Mouse (Mus musculus): ENCODE measurements around the gene Fmo1.

Fmo1 gene

DNA sequence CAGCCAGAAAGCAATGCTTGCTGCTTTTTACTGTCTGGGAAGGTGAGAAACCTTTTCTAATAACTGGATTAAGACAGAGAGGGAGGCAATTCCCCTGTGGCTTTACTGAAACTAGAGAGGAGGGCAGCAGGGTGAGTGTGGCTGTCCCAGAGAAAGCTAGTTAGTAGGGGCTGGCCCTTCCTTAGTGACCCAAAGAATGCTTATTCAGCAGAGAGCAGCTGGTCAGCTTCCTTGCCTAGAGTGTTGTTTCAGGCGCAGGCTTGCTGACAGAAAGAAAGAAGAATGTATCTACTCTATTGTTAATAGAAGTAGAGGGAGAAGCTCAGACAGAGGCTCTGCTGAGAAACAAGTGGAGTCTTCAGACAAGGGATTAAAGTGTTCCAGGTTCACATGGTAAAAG, 4.1 kb downstream of the Fmo1 start:
- DNase-seq (ENCODE audit: low spot score), result no peak

DNA sequence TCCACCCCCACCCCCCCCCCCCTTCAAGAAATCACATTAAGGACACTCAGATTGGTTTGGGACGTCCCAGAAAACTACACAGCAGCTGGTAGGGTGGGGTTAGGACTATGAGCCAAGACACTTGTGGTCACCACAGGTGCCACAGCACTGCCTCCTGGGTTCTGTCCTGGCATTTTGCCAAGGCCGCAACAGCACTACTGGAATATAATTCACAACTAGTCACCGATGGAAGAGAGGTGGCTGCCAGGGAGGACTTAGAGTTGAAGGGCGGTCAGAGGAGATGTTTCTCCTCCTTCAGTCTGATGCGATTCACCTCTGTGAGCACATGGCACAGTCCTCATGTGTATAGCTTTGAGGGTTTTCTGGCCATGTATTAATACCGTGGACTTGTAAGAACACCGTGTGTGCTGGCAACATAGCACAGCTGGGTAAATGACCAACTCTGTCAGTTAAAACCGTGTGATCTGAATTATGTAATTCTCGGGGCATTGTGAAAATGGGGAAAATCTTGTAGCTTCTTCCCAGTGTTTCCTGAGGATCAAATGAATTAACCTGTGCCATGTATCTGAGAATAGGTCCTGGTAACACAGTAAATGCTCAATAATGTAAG, 6.3 kb downstream of the Fmo1 start:
- DNase-seq (ENCODE audit: low spot score), result no peak

DNA sequence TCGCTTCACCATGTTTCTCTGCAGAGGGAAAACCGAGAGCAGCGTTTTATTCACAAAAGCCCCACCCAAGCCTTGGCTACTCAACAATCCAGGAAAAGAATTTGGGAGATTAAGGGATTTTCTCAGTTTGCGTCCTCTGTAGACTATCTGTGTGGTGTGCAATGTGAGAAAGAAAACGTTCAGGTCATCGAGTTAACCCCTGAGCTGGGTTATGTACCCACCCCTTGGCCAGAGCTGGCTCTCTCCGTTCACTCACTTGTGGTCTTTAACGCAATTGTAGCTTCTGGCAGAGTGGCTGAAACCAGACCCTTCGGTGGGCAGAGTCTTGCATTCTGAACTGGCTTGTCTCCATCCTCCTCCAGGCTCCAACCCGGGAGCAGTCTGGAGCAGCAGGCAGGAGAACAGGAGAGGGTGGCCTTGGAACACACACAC, 6.8 kb downstream of the Fmo1 start:
- no peak for DNase-seq (ENCODE audit: low spot score)

DNA sequence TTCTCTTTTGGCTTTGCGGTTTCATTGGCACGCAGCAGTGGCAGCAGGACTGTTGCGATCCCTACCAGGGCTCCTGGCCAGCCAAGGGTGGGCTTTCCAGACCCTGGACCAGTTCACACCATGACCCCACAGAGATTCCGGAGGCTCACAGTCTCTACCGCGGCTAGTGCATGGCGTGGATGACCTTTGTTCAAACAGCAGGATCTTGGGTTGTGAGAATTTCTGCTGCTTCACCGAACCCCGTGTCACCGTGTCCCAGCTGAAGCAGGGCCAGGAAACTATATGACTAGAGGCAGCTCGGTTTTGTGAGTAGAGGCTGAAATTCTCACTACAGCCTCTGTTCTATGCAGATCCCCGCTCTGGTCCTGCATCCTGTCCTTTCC, 7.7 kb downstream of the Fmo1 start:
- DNase-seq (ENCODE audit: low spot score), result no peak

DNA sequence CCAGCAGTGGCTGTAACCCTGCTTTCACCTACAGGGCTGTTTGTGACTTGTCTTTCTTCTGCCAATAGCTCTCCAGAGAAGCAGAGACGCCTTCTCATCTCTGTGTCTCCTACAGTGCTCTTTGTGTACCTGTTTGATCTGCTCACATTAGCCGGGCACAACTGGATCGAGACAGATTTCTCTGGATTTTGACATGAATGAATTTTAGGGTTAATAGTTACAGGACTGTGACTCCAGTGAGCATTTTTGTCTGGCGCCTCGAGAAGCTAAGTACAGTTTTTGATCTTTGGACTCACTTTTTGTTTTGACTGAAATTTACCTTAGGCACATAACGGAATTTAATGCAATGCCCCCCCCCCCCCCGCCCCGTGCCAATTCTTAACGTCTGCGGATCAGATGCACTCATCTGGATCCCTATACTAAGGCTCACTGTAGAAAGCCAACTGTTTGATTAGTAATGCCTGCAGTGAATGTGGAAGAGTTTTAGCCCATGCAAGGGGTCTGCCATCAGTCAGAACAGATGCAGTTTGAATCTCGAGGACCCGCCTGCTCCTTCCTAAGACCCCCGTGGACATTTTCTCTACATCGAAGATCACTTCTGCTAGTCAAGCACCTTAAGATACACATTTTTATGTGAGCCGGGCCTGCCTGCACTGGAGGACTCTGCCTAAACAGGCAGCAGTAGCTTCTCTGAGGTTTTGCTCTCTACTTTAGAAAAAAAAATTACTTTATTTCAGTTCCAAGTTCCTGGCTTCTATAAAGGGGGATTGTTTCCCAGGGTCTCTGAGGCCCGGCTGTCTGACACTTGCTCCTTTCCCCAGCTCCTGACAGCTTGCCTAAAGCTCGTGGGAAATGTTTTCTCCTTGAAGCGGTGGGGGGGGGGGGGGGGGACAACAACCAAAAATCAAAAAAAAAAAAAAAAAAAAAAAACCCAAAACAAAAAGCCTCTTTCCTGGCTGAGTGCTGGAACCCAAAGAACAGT, 8.4 kb downstream of the Fmo1 start:
- no peak for DNase-seq (ENCODE audit: low spot score)

DNA sequence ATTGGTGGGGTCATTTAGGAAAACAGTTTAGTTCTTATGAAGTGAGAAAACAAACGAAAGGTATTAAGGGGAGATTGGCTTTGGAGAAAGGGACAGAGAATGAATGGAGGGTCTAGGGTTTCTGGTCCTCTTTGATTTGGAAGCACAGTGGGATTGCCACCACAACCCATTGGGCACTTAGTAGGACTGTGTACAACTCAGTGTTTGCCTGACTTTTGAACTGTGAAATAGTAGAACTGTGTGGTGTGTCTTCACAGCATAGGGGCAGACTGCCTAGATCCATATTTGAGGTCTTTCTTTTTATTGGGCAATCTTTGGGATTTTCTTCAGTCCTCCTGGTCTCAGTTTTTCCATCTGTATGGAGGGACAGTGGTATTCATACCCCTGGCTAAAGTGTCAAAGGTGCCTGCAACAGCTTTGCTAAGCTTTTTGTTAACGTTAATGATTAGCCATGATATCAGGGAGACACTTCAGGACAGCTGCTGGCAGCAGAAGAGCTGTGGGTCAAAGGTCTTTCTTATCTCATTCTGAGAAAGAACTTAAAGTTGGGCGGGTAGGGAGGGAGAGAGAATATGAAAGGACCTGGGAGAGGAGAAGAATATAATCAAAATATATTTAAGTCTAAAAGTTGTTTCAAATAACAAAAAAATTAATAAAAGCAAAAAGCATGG, 12.5 kb downstream of the Fmo1 start:
- DNase-seq (ENCODE audit: low spot score), result no peak

DNA sequence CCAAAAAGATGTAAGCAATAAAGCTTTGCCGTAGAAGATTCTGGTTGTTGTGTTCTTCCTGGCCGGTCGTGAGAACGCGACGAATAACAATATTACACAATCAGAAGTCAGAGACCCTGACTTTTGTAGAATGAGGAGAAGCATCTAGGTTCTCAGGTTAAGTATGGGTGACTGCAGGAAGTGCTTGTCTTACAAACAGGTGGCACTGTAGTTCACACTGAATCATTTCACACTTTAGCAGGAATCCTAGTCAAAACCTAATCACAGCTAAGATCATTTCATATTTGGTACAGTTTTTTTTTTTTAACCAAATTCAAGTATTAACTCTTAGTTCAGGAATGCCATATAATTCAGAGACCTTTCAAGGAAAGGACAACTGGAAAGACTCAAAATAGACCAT, 18.9 kb downstream of the Fmo1 start:
- DNase-seq (ENCODE audit: low spot score), result no peak

DNA sequence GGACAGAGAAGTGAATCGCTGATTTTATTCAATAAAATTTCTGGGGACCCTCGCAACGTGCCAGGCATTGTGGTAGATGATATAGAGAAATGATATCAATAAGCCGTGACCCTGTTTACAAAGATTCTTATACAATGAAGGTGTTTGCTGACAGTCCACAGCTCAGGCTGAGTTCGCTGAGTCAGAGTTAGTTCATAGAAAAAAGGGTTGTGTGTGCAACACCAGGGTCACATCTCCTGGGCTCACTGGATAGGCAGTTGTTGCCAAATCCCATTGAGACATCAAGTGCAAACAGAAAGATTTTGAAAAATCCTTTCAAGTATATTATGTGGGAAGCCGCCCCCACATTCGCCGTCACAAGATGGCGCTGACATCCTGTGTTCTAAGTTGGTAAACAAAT, 26.2 kb downstream of the Fmo1 start:
- no peak for DNase-seq (ENCODE audit: low spot score)

DNA sequence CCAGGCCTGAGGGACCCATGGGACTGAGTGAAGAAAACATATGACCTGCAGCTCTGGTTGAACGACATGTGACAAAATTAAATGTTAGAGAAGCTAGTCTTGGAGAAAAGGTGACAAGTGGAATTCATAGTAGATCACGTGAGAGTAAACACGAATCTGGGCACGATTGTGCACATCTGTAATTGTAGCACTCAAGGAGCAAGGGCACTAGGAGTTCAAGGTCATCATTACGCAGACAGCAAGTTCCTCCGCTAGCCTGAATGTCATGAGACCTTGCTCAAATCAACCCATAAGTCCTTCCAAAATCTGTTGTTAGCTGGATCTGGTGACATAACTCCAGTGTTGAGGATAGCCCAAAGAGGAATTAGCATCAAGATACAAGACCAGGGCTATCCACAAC, 27.4 kb downstream of the Fmo1 start:
- no peak for DNase-seq (ENCODE audit: low spot score)

DNA sequence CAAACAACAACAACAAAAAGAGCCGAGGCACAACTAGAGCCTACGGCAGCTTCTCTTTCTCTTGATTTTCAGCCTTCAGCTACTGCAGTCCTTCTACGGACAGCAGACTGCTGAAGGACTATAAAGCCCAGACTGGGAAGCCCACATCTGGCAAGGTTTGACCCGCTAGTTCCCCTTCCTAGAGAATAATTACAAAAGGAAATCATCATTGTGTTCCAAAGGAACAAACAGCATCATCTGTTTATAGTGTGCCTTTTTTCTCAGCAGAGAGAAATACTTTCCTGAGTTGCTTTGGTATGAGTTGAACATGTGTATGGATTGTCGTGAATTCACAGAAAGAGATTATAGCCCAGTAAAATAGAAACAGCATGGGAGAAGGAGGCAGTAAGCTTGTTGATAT, 32.1 kb downstream of the Fmo1 start:
- no peak for DNase-seq (ENCODE audit: low spot score)

DNA sequence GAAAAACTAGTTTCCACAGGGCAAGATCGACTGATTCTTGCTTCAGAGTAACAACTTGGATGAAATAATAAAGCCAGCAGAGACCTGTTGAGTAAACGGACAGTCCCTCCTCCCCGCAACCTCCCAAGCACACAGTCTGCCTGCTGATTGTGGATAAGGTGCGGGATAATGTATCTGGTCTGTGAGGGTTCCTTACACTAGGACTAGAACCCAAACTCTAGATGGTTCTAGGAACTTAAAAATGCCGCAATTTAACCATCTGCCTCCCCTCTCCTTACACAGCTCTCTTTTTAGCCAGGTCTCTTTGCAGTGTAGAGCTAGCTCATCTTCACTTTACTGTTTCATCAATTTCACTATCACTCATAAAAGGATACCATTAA, 33.8 kb downstream of the Fmo1 start:
- DNase-seq (ENCODE audit: low spot score), result no peak

DNA sequence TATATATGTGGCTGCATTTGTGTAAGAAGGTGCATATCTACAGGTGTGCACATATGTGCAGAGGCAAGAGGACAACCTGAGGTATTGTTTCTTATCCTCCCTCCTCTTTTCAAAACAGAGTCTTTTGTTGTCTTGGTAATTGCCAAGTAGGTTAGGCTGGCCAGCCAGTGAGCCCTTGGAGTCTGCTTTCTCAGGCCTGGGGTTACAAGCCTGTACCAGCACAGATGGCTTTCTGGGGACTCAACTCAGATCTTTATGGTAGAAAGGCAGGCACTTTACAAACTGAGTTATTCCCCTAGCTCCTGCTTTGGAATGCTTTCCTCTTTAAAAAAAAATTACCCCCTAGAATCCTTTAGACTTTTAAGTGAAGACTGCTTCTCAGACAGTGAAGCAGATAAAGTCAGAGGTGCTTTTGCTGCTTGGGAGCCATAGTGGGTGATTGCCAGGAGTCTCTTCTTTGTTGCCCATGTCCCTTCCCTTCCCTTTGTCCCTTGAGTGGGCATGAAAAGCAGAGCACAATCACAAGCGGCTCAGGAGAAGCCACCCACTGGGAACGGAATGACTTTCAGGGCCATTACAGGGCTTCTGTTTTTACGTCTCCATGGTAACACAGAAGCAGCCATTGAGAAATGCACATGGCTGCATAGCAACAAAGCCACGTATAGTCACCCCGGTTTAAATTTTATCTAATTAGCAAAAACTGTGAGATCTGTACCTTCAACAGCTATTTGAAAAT, 34.4 kb downstream of the Fmo1 start:
- no peak for DNase-seq (ENCODE audit: low spot score)

DNA sequence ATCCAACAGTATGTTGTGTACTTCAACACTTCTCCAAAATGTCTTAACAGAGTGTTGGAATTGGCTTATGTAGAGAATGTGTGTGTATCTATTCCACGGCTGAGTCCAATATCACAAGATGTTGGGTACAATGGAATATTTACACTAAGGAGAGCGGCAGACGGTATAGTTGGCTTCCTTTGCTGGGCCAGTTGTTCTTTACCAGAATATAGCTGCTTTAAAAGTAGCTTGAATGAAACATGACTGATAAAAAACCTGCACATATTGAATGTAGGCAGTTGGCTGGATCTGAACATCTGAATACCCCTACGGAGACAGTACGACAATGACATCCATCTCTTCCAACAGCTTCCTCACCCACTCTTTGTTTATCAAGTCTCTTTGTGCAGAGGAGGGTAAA, 47.1 kb downstream of the Fmo1 start:
- no peak for DNase-seq (ENCODE audit: low spot score)

DNA sequence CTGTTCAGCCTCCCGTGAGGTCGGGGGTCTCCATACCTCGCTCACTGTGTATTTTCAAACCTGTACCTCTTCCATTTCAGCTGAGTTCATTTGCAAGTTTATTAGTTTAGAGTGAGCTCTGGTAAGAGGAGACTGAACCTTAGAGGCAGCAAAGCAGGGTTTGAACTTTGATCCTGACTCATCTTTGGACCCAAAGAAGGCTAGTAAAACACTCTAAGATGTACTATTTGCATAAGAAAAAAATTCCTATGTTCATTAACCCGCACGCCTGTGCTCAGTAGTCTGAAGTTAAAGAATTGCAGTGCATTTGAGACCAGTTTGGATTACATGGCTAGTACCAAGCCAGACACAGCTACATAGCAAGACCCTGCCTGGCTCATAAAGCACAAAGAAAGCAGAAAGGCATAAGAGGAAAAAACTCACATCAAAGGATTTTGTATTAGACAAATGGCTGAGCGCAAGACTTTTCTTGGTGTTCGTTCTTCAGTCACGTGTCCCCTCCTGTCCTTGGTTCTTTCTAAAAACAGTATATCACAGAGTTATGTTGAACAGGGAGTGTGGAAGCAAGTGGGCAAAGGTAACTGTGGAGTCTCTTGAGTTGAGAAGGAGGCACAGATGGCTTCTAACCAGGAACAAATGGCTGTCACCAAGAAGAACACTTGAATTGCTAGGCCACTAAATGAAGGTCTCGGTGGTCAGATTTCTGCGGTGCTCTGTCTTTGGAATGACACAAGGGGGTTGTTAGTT, 50.9 kb downstream of the Fmo1 start:
- DNase-seq (ENCODE audit: low spot score), result no peak

DNA sequence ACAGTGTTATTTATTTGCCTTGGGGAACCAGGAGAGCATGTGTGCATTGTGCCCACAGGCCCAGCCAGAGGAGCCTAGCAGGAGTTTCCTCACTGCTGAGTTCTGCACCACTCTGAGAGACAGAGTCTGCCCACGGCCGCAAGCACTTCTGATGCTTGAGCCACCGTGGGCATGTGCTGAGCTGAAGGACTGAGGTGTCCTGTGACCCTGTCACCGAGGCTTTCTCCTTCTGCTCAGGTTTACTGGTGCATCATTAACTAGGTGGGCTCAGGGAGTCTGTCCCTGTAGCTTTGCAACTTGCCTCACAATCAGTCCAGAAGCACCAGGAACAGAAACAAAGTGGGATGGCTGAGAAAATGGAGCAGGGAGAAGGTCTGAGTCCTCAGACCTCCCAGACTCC, 51.5 kb downstream of the Fmo1 start:
- DNase-seq (ENCODE audit: low spot score), result no peak

DNA sequence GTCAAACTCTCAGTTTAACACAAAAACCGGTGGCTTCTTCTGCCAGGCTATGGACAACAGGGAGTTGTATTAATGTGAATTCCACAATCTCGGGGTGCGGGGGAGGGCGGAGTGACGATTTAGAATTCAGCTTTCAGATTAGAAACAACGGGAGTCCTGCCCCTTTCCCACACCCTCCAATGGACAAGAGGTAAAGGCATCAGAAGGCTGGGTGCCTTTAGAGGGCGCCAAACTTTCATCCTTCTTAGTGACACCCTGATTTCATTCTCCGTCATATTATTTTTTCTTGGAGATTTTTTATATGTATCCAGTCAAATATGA, 52.6 kb downstream of the Fmo1 start, which contains the start of gene Fmo4:
Gene Fmo4 (minus strand): TSS at position 137 of the 321 bp plus-strand sequence.
- DNase-seq (ENCODE audit: low spot score), result no peak

DNA sequence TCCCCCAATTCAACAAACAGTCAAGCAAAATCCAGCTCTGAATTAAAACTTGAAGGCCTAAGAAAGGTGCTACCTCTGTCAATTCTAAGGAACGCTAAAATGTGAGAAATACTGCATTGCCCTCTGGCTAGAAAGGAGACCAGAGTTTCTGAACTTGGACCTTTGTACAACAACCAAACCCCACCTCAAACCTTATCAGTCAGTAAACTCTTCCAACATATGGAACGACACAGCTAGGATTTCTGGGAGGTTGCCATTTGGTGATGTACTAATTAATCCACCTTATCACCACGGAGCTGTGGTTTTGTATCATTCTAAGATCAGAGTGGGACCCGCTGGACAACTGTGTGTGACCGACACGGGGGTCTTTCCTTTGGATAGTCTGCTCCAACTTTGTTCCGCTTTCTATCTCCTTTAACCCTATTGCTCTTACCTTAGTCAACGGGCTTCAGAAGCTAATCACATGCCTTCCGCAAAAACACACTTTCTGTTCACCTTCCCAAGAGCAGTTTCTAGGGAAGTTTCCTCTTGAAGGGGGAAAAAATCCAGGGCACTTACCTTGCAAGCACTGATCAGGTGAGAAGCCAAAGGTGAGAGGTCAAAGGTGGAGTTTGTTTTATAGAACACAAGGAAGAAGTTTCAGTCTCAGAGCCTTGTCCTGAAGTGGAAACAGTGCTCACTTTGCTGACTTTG, 53.1 kb downstream of the Fmo1 start:
- DNase-seq (ENCODE audit: low spot score), result no peak

DNA sequence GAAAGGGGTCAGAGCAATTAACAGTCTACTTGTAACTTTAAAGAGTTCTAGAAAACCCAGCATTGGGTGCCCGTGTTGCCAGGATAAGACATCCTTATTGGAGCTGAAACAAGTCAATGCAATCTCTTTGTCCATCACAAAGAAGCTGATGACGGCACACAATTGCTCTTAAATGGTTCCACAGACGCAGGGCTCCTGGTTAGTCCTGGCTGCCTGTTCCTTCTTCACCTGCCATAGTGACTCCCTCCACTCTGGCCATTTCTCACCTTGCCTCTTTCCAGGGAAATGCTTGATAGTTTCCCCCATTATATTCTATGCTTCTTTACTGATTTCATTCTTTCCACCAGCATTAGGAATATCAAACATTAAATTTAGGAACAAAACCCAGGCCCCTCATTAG, 57.9 kb downstream of the Fmo1 start:
- no peak for DNase-seq (ENCODE audit: low spot score)

DNA sequence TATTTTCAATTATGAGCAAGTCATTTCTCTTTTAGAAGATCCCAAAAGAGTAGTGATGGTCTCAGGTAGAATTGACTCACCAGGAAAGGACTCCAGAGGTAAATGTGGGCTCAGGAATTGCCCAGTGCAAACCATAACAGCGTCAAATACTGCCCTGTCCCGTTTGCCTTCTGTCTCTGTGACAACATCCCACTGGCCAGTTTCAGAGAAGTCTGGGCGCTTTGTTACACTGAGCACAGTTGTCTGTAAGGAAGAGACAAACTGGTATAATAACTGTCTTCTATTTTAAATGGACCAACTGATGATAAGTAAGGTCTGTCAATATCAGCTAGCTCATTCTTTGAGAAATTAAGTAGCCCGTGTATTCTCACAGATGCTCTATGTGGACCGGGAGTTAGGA, 59.0 kb downstream of the Fmo1 start:
- DNase-seq (ENCODE audit: low spot score), result no peak

DNA sequence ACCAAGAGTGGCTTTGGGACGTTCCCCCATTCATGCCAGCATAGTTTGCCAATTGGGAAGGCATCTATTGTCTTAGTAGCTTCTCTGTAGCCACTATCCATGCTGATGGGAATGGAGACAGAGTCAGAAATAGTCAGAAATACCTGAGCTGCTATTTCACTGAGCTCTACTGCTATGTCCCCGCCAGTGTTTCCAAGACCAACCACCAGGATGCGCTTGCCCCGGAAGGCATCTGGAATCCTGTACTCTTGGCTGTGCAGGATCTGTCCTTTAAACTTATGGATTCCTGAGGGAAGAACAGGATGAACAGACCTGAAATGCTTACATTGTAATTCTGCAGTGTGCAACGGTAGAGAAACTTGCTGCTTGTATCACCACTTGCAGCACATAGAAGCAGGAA, 61.4 kb downstream of the Fmo1 start:
- DNase-seq (ENCODE audit: low spot score), result no peak

DNA sequence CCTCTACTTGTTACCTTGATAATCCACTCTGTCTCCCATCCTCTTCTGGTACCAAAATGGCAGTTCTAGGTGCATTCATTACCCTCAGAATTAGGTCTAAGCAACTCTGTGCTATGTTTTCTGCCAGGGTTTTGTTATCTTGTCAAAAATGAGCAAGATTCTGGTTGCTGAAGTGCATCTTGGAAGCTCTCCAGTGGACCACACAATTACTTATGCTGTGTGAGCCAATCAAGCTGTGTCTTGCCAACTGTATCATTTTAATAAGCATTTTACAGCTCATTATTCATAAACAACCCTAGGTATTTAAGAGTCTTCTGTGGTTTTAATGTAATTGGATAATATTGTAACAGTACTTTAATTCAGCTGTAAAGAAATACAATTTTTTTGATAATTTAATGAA, 70.0 kb downstream of the Fmo1 start:
- DNase-seq (ENCODE audit: low spot score), result no peak
